Mouse (Mus musculus): Measurements from ENCODE around the gene Ccl1. TPM values are rescaled to one million over a fixed set of nuclear protein-coding genes. Genes with fewer than 3 reads are reported as not detected.

Gene Ccl1
- polyA plus RNA-seq, 1 experiment: not detected

GRCm38 (mm10) chr11:82189782-82190563, 115.5 kb downstream of the Ccl1 start:
- Histone ChIP-seq H3K27ac (ENCODE audit: insufficient read depth, low read depth, low read length) (no peak overlapping the region), H3K4me3 (ENCODE audit: insufficient read depth, low read depth, low read length) (no peak overlapping the region), H3K4me1 (ENCODE audit: control insufficient read depth, insufficient read depth, low read length) (peaks cover 8% of the 10 kb centered on the region)
- no peak for TF ChIP-seq CTCF (IDR thresholded peaks at IDR 0.05; ENCODE audit: insufficient read depth, low read depth, low read length)
- no peak for TF ChIP-seq POLR2A (IDR thresholded peaks at IDR 0.05; ENCODE audit: insufficient read depth, low read depth, low read length)
- 41% methylated on average over 13 of the region's 13 CpGs for WGBS

- H3K27ac ChIP-seq (ENCODE audit: insufficient read depth, low read depth, low read length): no peak overlapping the region
- H3K4me1 ChIP-seq (ENCODE audit: control insufficient read depth, insufficient read depth, low read length): peaks cover 5% of the 10 kb centered on the region
- no peak overlapping the region for H3K4me3 ChIP-seq (ENCODE audit: insufficient read depth, low read depth, low read length)
- no peak for TF ChIP-seq POLR2A (IDR thresholded peaks at IDR 0.05; ENCODE audit: insufficient read depth, low read depth, low read length)
- no peak for TF ChIP-seq CTCF (IDR thresholded peaks at IDR 0.05; ENCODE audit: insufficient read depth, low read depth, low read length)
- WGBS: 91% methylated on average over 3 of the region's 3 CpGs
Observed at GRCm38 (mm10) chr11:82185684-82186083, 119.8 kb downstream of the Ccl1 start.

- no peak for TF ChIP-seq CTCF (IDR thresholded peaks at IDR 0.05; ENCODE audit: insufficient read depth, low read depth, low read length)
- TF ChIP-seq POLR2A (IDR thresholded peaks at IDR 0.05; ENCODE audit: insufficient read depth, low read depth, low read length): no peak
- Histone ChIP-seq H3K4me3 (ENCODE audit: insufficient read depth, low read depth, low read length) (no peak overlapping the region), H3K4me1 (ENCODE audit: control insufficient read depth, insufficient read depth, low read length) (peaks cover 3% of the 10 kb centered on the region; the same call in 1 of the 2 replicates), H3K27ac (ENCODE audit: insufficient read depth, low read depth, low read length) (no peak overlapping the region)
- WGBS: 85% methylated on average over 6 of the region's 6 CpGs
Observed at GRCm38 (mm10) chr11:82183281-82183935, 122.1 kb downstream of the Ccl1 start.

DNA sequence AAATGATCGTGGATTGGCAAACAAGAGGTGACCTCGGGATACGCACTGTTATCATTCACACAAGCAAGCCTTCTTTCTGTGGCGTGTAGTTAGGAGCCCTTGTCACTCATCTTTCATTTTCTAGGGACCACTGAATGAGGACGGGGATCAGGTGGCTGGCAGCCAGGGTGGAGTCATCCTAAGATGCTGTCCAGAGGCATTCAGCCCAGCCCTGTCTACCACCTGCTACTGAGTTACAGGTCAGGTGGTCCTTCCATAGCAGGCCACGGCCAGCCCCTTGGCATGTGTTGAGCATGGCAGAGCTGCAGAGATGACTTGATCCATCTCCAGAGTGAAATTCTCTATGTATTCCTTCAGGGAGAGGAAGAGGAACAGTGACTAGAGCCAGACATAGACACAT, 123.1 kb downstream of the Ccl1 start:
- Histone ChIP-seq H3K4me1 (ENCODE audit: control insufficient read depth, insufficient read depth, low read length) (peaks cover 3% of the 10 kb centered on the region; the same call in 1 of the 2 replicates), H3K27ac (ENCODE audit: insufficient read depth, low read depth, low read length) (no peak overlapping the region), H3K4me3 (ENCODE audit: insufficient read depth, low read depth, low read length) (no peak overlapping the region)
- WGBS: 92% methylated on average over 6 of the region's 6 CpGs
- TF ChIP-seq POLR2A (IDR thresholded peaks at IDR 0.05; ENCODE audit: insufficient read depth, low read depth, low read length) (no peak), CTCF (IDR thresholded peaks at IDR 0.05; ENCODE audit: insufficient read depth, low read depth, low read length) (no peak)

- Histone ChIP-seq H3K4me3 (ENCODE audit: insufficient read depth, low read depth, low read length) (no peak overlapping the region), H3K27ac (ENCODE audit: insufficient read depth, low read depth, low read length) (no peak overlapping the region), H3K4me1 (ENCODE audit: control insufficient read depth, insufficient read depth, low read length) (peaks cover 3% of the 10 kb centered on the region; the same call in 1 of the 2 replicates)
- no peak for TF ChIP-seq CTCF (IDR thresholded peaks at IDR 0.05; ENCODE audit: insufficient read depth, low read depth, low read length)
- TF ChIP-seq POLR2A (IDR thresholded peaks at IDR 0.05; ENCODE audit: insufficient read depth, low read depth, low read length): no peak
- WGBS: 53% methylated on average over 8 of the region's 8 CpGs
Observed at GRCm38 (mm10) chr11:82181331-82181730, 124.2 kb downstream of the Ccl1 start.

DNA sequence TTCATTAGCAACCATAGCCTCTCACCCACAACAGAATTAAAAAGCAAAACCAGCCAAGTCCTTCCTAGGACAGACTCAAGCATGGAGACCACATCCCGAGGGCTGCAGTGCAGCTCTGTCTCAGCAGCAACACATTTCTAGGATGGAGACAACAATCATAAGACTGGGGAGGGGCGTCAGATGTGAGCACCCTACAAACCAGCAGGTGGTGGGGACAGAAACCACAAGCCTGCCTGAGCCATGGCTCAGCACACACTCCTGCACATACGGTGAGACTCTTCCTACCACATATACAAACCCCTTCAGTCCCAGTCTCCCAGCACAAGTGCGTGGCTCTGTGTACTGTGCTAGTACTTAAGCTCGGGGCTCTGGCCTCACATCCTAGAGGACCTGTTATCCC, 127.3 kb downstream of the Ccl1 start:
- 75% methylated on average over 5 of the region's 5 CpGs for WGBS
- H3K4me1 ChIP-seq (ENCODE audit: control insufficient read depth, insufficient read depth, low read length): peaks cover 3% of the 10 kb centered on the region; the same call in 1 of the 2 replicates
- TF ChIP-seq CTCF (IDR thresholded peaks at IDR 0.05; ENCODE audit: insufficient read depth, low read depth, low read length) (no peak), POLR2A (IDR thresholded peaks at IDR 0.05; ENCODE audit: insufficient read depth, low read depth, low read length) (no peak)
- no peak overlapping the region for H3K27ac ChIP-seq (ENCODE audit: insufficient read depth, low read depth, low read length)
- no peak overlapping the region for H3K4me3 ChIP-seq (ENCODE audit: insufficient read depth, low read depth, low read length)

GRCm38 (mm10) chr11:82177711-82178110, 127.8 kb downstream of the Ccl1 start:
- 23% methylated on average over 5 of the region's 5 CpGs for WGBS
- Histone ChIP-seq H3K4me3 (ENCODE audit: insufficient read depth, low read depth, low read length) (no peak overlapping the region), H3K27ac (ENCODE audit: insufficient read depth, low read depth, low read length) (no peak overlapping the region), H3K4me1 (ENCODE audit: control insufficient read depth, insufficient read depth, low read length) (peaks cover 3% of the 10 kb centered on the region; the same call in 1 of the 2 replicates)
- TF ChIP-seq CTCF (IDR thresholded peaks at IDR 0.05; ENCODE audit: insufficient read depth, low read depth, low read length): no peak
- no peak for TF ChIP-seq POLR2A (IDR thresholded peaks at IDR 0.05; ENCODE audit: insufficient read depth, low read depth, low read length)

- WGBS: 42% methylated on average over 3 of the region's 3 CpGs
- TF ChIP-seq CTCF (IDR thresholded peaks at IDR 0.05; ENCODE audit: insufficient read depth, low read depth, low read length): no peak
- TF ChIP-seq POLR2A (IDR thresholded peaks at IDR 0.05; ENCODE audit: insufficient read depth, low read depth, low read length): no peak
Observed at GRCm38 (mm10) chr11:82174794-82175193, 130.7 kb downstream of the Ccl1 start.

GRCm38 (mm10) chr11:82173491-82173890, 132.0 kb downstream of the Ccl1 start:
- TF ChIP-seq CTCF (IDR thresholded peaks at IDR 0.05; ENCODE audit: insufficient read depth, low read depth, low read length) (no peak), POLR2A (IDR thresholded peaks at IDR 0.05; ENCODE audit: insufficient read depth, low read depth, low read length) (no peak)
- H3K27ac ChIP-seq (ENCODE audit: insufficient read depth, low read depth, low read length): no peak overlapping the region
- H3K4me3 ChIP-seq (ENCODE audit: insufficient read depth, low read depth, low read length): no peak overlapping the region
- 93% methylated on average over 2 of the region's 2 CpGs for WGBS
- H3K4me1 ChIP-seq (ENCODE audit: control insufficient read depth, insufficient read depth, low read length): no peaks in the 10 kb centered on the region

More at GRCm38 (mm10) chr11:82174794-82175193, 130.7 kb downstream of the Ccl1 start:
- Histone ChIP-seq H3K27ac (ENCODE audit: insufficient read depth, low read depth, low read length) (no peak overlapping the region), H3K4me1 (ENCODE audit: control insufficient read depth, insufficient read depth, low read length) (no peaks in the 10 kb centered on the region), H3K4me3 (ENCODE audit: insufficient read depth, low read depth, low read length) (no peak overlapping the region)

All from olfactory bulb, adult 2 months (tissue).